Mouse (Mus musculus) heart, embryonic 16.5 days (tissue): Measurements from ENCODE around the gene Snapc1. TPM values are rescaled to one million over a fixed set of nuclear protein-coding genes. Genes with fewer than 3 reads are reported as not detected.

Experiments
- ATAC-seq: fragments of 200-750 bp; cut with Nextera tagmentation; replicated peaks from 2 replicates; pipeline ENCODE4 v1.8.0; 2017; ENCODE audit warnings: moderate number of reproducible peaks; ENCODE audit not compliant: insufficient read depth, low FRiP score; ENCODE audit errors: extremely low read depth
- H3K27ac ChIP-seq: fragments of 300-500 bp; sonication (generic); 2 replicates; pipeline ENCODE4 v1.5.1; 2014; ENCODE audit warnings: mild to moderate bottlenecking, low read length, control low read depth, moderate library complexity
- H3K27me3 ChIP-seq: fragments of 300-500 bp; sonication (generic); 2 replicates; pipeline ENCODE4 v1.6.1; 2014; ENCODE audit warnings: low read length, mixed read lengths; ENCODE audit not compliant: control insufficient read depth, insufficient read depth
- H3K36me3 ChIP-seq: fragments of 300-500 bp; sonication (generic); 2 replicates; pipeline ENCODE4 v1.6.1; 2014; ENCODE audit not compliant: control insufficient read depth, insufficient read depth
- H3K4me1 ChIP-seq: fragments of 300-500 bp; sonication (generic); 2 replicates; pipeline ENCODE4 v1.6.1; 2014; ENCODE audit warnings: low read length, mixed read lengths; ENCODE audit not compliant: control insufficient read depth, insufficient read depth
- H3K4me2 ChIP-seq: fragments of 300-500 bp; sonication (generic); 2 replicates; pipeline ENCODE4 v1.6.1; 2014; ENCODE audit warnings: low read depth, mild to moderate bottlenecking, control low read depth, low read length
- H3K4me3 ChIP-seq: fragments of 300-500 bp; sonication (generic); 2 replicates; pipeline ENCODE4 v1.5.1; 2014; ENCODE audit warnings: mild to moderate bottlenecking, control low read depth, low read length
- H3K9ac ChIP-seq: fragments of 300-500 bp; sonication (generic); 2 replicates; pipeline ENCODE4 v1.6.1; 2014; ENCODE audit warnings: low read length, control low read depth
- H3K9me3 ChIP-seq: fragments of 300-500 bp; sonication (generic); replicated peaks from 2 replicates; pipeline ENCODE4 v1.6.1; 2016; ENCODE audit warnings: low read length; ENCODE audit not compliant: control insufficient read depth
- WGBS: fragments of 180-500 bp; shearing (Covaris S2); extraction: QIAGEN DNeasy Blood & Tissue Kit; methylation state at CpG from one replicate; pipeline ENCODE4 v1.1.7; 2014; 5-methylcytosine and 5-hydroxymethylcytosine counted together
- polyA plus RNA-seq: library from polyadenylated mRNA; unstranded; fragments of >200 nt; fragmentation: Nextera tagmentation; extraction: Ambion mirVana; gene quantifications from 2 replicates; pipeline ENCODE4 v1.2.1, GENCODE M21; 2015

Snapc1 gene
- polyA plus RNA-seq, 1 experiment from 2014 or later: 17.7 TPM

- Histone ChIP-seq H3K9ac (no peak overlapping the region), H3K4me2 (no peak overlapping the region), H3K4me3 (no peak overlapping the region), H3K9me3 (no peaks in the 10 kb centered on the region), H3K4me1 (no peaks in the 10 kb centered on the region), H3K36me3 (no peaks in the 10 kb centered on the region), H3K27me3 (no peaks in the 10 kb centered on the region), H3K27ac (no peak overlapping the region)
- 20% methylated on average over 8 of the region's 8 CpGs for WGBS
- ATAC-seq: no peak; the same call in 1 of the 2 replicates
Measured at GRCm38 (mm10) chr12:74009448-74009911, 45.2 kb downstream of the Snapc1 start.

GRCm38 (mm10) chr12:74013739-74014138 lies 49.5 kb downstream of the Snapc1 start:
- Histone ChIP-seq H3K4me1 (peaks cover 3% of the 10 kb centered on the region; the same call in 1 of the 2 replicates), H3K9me3 (no peaks in the 10 kb centered on the region), H3K4me3 (peak overlapping the region; percentile 41), H3K9ac (peak overlapping the region; percentile 47; the same call in 1 of the 2 replicates), H3K4me2 (peak overlapping the region; percentile 74), H3K27ac (no peak overlapping the region), H3K36me3 (no peaks in the 10 kb centered on the region), H3K27me3 (no peaks in the 10 kb centered on the region)
- peak; percentile 60; the same call in 1 of the 2 replicates for ATAC-seq
- WGBS: 1% methylated on average over 6 of the region's 6 CpGs

DNA sequence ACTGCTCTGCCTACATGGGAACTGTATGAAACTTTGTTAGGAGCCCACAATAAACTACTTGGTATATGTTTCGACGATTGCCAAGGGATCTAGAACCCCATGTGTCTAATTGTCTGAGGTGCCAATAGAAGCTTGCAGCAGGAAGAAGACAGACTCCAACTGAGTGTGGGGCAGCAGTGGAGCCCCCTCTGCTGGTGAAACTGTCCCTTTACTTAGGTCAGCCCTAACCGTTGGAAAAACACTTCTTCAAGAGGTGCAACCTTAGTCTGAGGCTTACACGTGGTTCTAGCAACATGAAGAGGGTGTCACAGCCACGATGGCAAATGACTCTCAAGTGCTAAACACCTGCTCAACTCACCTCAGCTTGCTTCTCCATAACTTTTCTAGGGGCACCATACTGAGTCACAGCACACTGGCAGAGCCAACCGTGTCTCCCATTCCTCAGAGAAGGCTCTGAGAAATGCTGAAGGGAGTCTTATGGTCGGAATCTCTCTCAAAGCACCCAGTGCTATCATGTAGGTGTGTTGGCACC lies 50.5 kb downstream of the Snapc1 start:
- ATAC-seq: no peak
- 54% methylated on average over 7 of the region's 7 CpGs for WGBS

GRCm38 (mm10) chr12:74015491-74015890 lies 51.2 kb downstream of the Snapc1 start:
- Histone ChIP-seq H3K9me3 (no peaks in the 10 kb centered on the region), H3K36me3 (no peaks in the 10 kb centered on the region), H3K4me1 (peaks cover 3% of the 10 kb centered on the region; the same call in 1 of the 2 replicates), H3K4me2 (no peak overlapping the region), H3K9ac (no peak overlapping the region), H3K27me3 (no peaks in the 10 kb centered on the region), H3K4me3 (no peak overlapping the region), H3K27ac (no peak overlapping the region)
- no peak for ATAC-seq
- 73% methylated on average over 5 of the region's 5 CpGs for WGBS

More for the DNA sequence above, 50.5 kb downstream of the Snapc1 start:
- Histone ChIP-seq H3K4me1 (peaks cover 3% of the 10 kb centered on the region; the same call in 1 of the 2 replicates), H3K9ac (no peak overlapping the region), H3K9me3 (no peaks in the 10 kb centered on the region), H3K27ac (no peak overlapping the region), H3K27me3 (no peaks in the 10 kb centered on the region), H3K4me2 (no peak overlapping the region), H3K36me3 (no peaks in the 10 kb centered on the region), H3K4me3 (no peak overlapping the region)

- Histone ChIP-seq H3K4me1 (no peaks in the 10 kb centered on the region), H3K27me3 (no peaks in the 10 kb centered on the region), H3K36me3 (no peaks in the 10 kb centered on the region), H3K4me3 (no peak overlapping the region), H3K9me3 (no peaks in the 10 kb centered on the region), H3K4me2 (no peak overlapping the region), H3K27ac (no peak overlapping the region), H3K9ac (no peak overlapping the region)
- no peak for ATAC-seq
- 77% methylated on average over 5 of the region's 5 CpGs for WGBS
Measured at GRCm38 (mm10) chr12:74023260-74023659, 59.0 kb downstream of the Snapc1 start.

DNA sequence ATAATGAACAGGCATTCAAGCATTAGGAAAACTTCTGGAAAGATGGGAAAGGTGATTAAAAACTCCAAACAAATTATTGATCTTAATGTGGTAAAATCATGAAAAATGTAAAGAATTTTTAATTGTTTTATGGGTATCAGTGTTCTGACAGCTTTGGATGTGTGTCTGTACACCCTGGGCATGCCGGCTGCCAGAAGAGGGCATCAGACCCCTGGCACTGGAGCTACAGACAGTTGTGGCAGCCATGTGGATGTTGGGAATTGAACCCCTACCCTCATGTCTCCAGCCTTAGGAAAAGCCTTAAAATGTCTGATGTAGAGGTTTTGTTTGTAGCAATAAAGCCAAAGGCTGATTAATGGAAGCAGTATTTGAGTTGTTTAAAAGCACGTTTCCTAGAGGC lies 60.6 kb downstream of the Snapc1 start:
- H3K4me3 ChIP-seq: no peak overlapping the region
- H3K9me3 ChIP-seq: no peaks in the 10 kb centered on the region
- H3K4me2 ChIP-seq: no peak overlapping the region
- WGBS: 87% methylated on average over 2 of the region's 2 CpGs
- no peaks in the 10 kb centered on the region for H3K27me3 ChIP-seq
- no peaks in the 10 kb centered on the region for H3K36me3 ChIP-seq
- H3K9ac ChIP-seq: no peak overlapping the region
- no peak overlapping the region for H3K27ac ChIP-seq
- H3K4me1 ChIP-seq: no peaks in the 10 kb centered on the region
- no peak for ATAC-seq

Other genes with a start within 250 kb of the Snapc1 start
- 93.8 and 95.1 TPM in 2 replicates for gene Hif1a, start 63.1 kb upstream of the Snapc1 start, polyA plus RNA-seq
- gene Gm49321, start 26.8 kb upstream of the Snapc1 start, polyA plus RNA-seq: 9.4 and 10.1 TPM in 2 replicates
- gene Syt16, start 33.2 kb downstream of the Snapc1 start, polyA plus RNA-seq: 0.17 and 0.24 TPM in 2 replicates